10 mouse cellular contexts compared by ENCODE assay signal in the genomic region with DNA sequence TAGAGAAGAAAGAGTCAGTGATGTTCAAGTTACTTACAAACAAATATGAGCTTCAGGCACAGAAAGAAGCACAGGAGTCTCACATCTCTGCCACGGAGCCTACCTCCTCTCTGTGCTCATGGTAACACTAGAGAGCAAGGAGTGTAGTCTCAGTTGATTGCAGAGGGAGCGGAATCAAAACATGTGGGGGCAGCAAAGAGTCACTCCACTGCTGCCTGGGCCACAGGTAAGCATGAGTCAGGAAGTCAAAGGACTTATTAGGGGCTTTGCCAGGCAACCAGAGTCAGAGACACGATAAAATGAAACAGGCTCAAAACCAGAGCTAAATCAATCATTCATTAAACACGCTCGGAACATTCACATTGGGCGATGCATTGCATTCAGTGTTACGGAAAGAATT.
DNase-seq lines count a peak whose midpoint lies in the region; ATAC-seq and TF ChIP-seq lines count a peak whose summit lies in the region.
"Had no signal": no experiment of that assay in that cellular context is flagged by ENCODE, and none has a peak within 500 bp of the region (broad histone marks: within the 10 kb centered on the region; RNA-seq: fewer than 3 reads in every experiment).

No protein-coding gene starts in this region.

- no peak for TF ChIP-seq POLR2A in thymus, adult 2 months (IDR thresholded peaks at IDR 0.05; ENCODE audit: control insufficient read depth, extremely low read depth, insufficient read depth, low read length, poor library complexity)

- no peak overlapping the region for H3K4me2 ChIP-seq in hindbrain, postnatal 0 days (ENCODE audit: low read depth, low read length)
- no peak overlapping the region for H3K4me2 ChIP-seq in hindbrain, embryonic 11.5 days (replicated peaks; ENCODE audit: low read depth, low read length)
- H3K4me2 ChIP-seq: embryonic facial prominence, embryonic 12.5 days; liver, embryonic 15.5 days had no signal

- H3K36me3 ChIP-seq in hindbrain, postnatal 0 days (ENCODE audit: insufficient read depth, low read length): no peaks in the 10 kb centered on the region
- H3K36me3 ChIP-seq in hindbrain, embryonic 11.5 days (ENCODE audit: control insufficient read depth, insufficient read depth, low read length): no peaks in the 10 kb centered on the region
- H3K36me3 ChIP-seq in thymus, adult 2 months (ENCODE audit: control insufficient read depth, insufficient read depth, low read length): no peaks in the 10 kb centered on the region
- H3K36me3 ChIP-seq: embryonic facial prominence, embryonic 12.5 days; liver, embryonic 15.5 days had no signal

- peak; percentile 25 for TF ChIP-seq CTCF in hindbrain, postnatal 0 days (IDR thresholded peaks at IDR 0.05; ENCODE audit: low read depth)
- TF ChIP-seq CTCF in thymus, adult 2 months (IDR thresholded peaks at IDR 0.05; ENCODE audit: borderline replicate concordance, control insufficient read depth, extremely low read depth, insufficient read depth, low read length, poor library complexity): no peak

- no peak overlapping the region for H3K4me3 ChIP-seq in hindbrain, postnatal 0 days (ENCODE audit: low read length)
- H3K4me3 ChIP-seq in hindbrain, embryonic 11.5 days (ENCODE audit: low read depth, low read length): no peak overlapping the region
- no peak overlapping the region for H3K4me3 ChIP-seq in thymus, adult 2 months (ENCODE audit: control insufficient read depth, insufficient read depth, low read length)
- H3K4me3 ChIP-seq: embryonic facial prominence, embryonic 12.5 days; liver, embryonic 15.5 days had no signal

- DNase-seq in hindbrain, postnatal 0 days (ENCODE audit: low spot score): no peak
- DNase-seq in hindbrain, embryonic 11.5 days (ENCODE audit: low spot score): no peak
- DNase-seq in thymus, adult 2 months: peak; percentile 11
- DNase-seq in thymus, adult 18-20 months: no peak
- DNase-seq in spleen, postnatal 10 days (ENCODE audit: low spot score in 2 of 2): no peak
- DNase-seq in yolk sac, embryonic 10.5 days (ENCODE audit: low spot score): no peak
- DNase-seq: layer of hippocampus, adult 9-11 months had no signal

- no peaks in the 10 kb centered on the region for H3K27me3 ChIP-seq in hindbrain, postnatal 0 days (ENCODE audit: insufficient read depth, low read length)
- H3K27me3 ChIP-seq in hindbrain, embryonic 11.5 days (ENCODE audit: control insufficient read depth, insufficient read depth, low read length): no peaks in the 10 kb centered on the region
- H3K27me3 ChIP-seq in thymus, adult 2 months (ENCODE audit: control insufficient read depth, insufficient read depth, low read length): no peaks in the 10 kb centered on the region
- H3K27me3 ChIP-seq: embryonic facial prominence, embryonic 12.5 days; liver, embryonic 15.5 days had no signal

- no peak for ATAC-seq in hindbrain, postnatal 0 days
- no peak for ATAC-seq in hindbrain, embryonic 11.5 days (ENCODE audit: low FRiP score)
- ATAC-seq in hematopoietic stem cell, adult 5-6 weeks (replicated peaks in 1 of 2; ENCODE audit: insufficient read depth in 1 of 2, low FRiP score in 2 of 2, low TSS enrichment in 1 of 2, low read depth in 1 of 2, poor library complexity in 2 of 2, severe bottlenecking in 2 of 2): peak; percentile 56 to 80; a peak in 3 of 4 replicates

- no peak overlapping the region for H3K27ac ChIP-seq in hindbrain, postnatal 0 days
- H3K27ac ChIP-seq in hindbrain, embryonic 11.5 days (ENCODE audit: low read depth, low read length): no peak overlapping the region
- H3K27ac ChIP-seq in thymus, adult 2 months (ENCODE audit: control insufficient read depth, insufficient read depth, low read length): no peak overlapping the region
- H3K27ac ChIP-seq: embryonic facial prominence, embryonic 12.5 days; liver, embryonic 15.5 days had no signal

- WGBS in hindbrain, postnatal 0 days: 67% methylated on average over 7 of the region's 7 CpGs
- 75% methylated on average over 7 of the region's 7 CpGs for WGBS in hindbrain, embryonic 11.5 days
- 70% methylated on average over 7 of the region's 7 CpGs for WGBS in thymus, adult 2 months

- H3K9me3 ChIP-seq in hindbrain, postnatal 0 days (ENCODE audit: low read length): no peaks in the 10 kb centered on the region
- no peaks in the 10 kb centered on the region for H3K9me3 ChIP-seq in hindbrain, embryonic 11.5 days (ENCODE audit: control insufficient read depth, low read length)
- H3K9me3 ChIP-seq: embryonic facial prominence, embryonic 12.5 days; liver, embryonic 15.5 days had no signal

- no peaks in the 10 kb centered on the region for H3K4me1 ChIP-seq in hindbrain, postnatal 0 days (ENCODE audit: insufficient read depth, low read length)
- H3K4me1 ChIP-seq in hindbrain, embryonic 11.5 days (replicated peaks; ENCODE audit: control insufficient read depth, insufficient read depth, low read length): no peaks in the 10 kb centered on the region
- H3K4me1 ChIP-seq in thymus, adult 2 months (replicated peaks; ENCODE audit: control insufficient read depth, insufficient read depth, low read length): no peaks in the 10 kb centered on the region
- H3K4me1 ChIP-seq: embryonic facial prominence, embryonic 12.5 days had no signal

- no peak overlapping the region for H3K9ac ChIP-seq in hindbrain, postnatal 0 days (replicated peaks; ENCODE audit: low read length)
- no peak overlapping the region for H3K9ac ChIP-seq in hindbrain, embryonic 11.5 days (ENCODE audit: low read depth, low read length)
- H3K9ac ChIP-seq: embryonic facial prominence, embryonic 12.5 days; liver, embryonic 15.5 days had no signal

Comparison
In these comparisons a context has a peak if more than half of its experiments do, and no peak if none do; other contexts are left out.
1. ATAC-seq: peak in hematopoietic stem cell, adult 5-6 weeks (2 of 2); none in hindbrain, postnatal 0 days (single experiment) and hindbrain, embryonic 11.5 days (single experiment).